Mouse (Mus musculus): ENCODE measurements around the gene Slit2.

The Slit2 gene

GRCm38 (mm10) chr5:48050637-48051314 lies 67.8 kb downstream of the Slit2 start:
- in situ Hi-C loops (cut with MboI, MseI), result no loop called here

GRCm38 (mm10) chr5:48058612-48059011 lies 75.7 kb downstream of the Slit2 start:
- in situ Hi-C loops (cut with MboI, MseI), result no loop called here

GRCm38 (mm10) chr5:48060715-48061114 lies 77.8 kb downstream of the Slit2 start:
- in situ Hi-C loops (cut with MboI, MseI), result no loop called here

GRCm38 (mm10) chr5:48078730-48079129 lies 95.8 kb downstream of the Slit2 start:
- in situ Hi-C loops (cut with MboI, MseI), result no loop called here

- in situ Hi-C loops (cut with MboI, MseI), result no loop called here
These were observed 98.4 kb downstream of the Slit2 start for GRCm38 (mm10) chr5:48081223-48081881.

DNA sequence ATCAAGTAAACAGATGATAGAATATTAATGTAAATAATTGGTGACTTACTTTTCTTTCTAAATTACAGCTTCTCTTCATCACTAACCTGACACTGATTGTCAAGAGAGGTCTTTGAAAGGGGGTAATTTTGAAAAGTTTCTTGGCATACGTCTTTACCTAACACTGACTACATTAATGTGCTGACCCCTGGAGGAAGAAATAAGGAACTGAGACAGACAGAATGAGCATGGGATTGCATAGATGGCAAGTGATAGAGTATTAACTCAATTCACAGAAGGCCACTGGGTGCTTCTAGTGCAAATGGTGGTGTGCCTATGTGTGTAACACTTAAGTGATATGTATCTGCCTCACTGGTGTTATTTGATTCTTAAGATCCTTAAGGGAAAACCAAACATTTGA lies 130.5 kb downstream of the Slit2 start:
- in situ Hi-C loops (cut with MboI, MseI), result no loop called here

GRCm38 (mm10) chr5:48114969-48115537 lies 132.1 kb downstream of the Slit2 start:
- in situ Hi-C loops (cut with MboI, MseI), result no loop called here

DNA sequence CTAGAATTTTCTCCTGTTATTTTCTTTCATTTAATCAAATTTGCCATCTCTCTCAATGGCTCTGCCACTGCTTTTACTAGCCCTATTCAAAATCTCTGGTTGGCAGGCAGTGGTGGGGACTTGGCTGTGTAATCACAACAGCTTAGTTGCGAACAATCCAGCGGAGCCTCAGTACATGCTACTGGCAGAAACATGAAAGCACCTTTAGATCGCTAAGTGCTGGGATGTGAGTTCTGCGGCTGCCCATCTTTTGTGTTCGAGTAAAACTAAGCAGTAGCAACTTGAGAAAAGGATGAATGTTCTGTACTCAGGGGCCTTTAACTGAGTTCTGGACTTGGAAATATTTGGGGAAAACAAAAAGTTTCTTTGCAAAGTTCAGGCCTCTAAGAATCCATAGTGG lies 139.7 kb downstream of the Slit2 start:
- in situ Hi-C loops (cut with MboI, MseI), result no loop called here

DNA sequence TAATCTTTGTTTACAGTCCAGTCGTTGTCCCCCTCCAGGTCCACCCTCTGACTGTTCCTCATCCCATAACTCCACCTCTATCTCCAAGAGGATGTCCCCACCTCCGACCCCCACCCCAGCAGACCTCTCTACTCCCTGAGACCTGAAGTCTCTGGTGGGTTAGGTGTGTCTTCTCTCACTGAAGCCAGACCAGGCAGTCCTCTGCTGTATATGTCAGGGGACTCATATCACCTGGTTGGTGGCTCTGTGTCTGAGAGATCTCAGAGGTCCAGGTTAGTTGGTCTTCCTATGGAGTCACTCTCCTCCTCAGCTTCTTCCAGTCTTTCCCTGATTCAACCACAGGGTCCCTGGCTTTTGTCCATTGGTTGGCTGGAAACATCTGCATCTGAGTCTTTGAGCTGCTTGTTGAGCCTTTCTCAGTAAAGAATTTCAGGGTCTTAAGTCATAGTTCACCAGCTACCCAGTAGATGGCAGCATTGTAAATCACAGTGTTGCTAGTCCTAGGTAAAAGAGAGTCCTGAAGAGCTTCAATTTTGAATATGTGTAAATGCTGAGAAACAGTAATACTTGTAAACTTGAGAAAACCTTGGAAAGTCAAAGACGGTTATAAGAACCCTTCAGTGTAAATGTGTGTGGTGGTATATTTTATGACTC lies 143.0 kb downstream of the Slit2 start:
- in situ Hi-C loops (cut with MboI, MseI), result no loop called here

DNA sequence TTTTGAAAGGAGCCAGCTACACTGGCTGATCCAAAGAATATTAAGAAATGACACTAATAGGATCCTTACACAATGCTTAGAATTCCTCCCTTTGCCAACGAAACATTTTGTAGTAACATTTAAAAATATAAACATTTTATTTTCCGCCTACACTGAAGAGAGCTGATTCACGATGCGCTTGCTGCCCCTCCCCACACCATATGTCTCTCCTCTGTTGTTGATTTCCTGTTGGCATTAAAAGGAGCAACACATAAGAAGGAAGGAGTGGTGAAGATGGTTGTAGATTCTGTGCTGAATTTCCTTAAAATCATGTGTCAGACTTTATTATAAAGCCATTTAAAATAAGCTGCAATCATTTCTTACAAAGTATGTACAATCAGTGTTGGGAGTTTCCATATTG lies 147.0 kb downstream of the Slit2 start:
- in situ Hi-C loops (cut with MboI, MseI), result no loop called here

- in situ Hi-C loops (cut with MboI, MseI), result no loop called here
These were observed 153.6 kb downstream of the Slit2 start for GRCm38 (mm10) chr5:48136571-48136970.

- in situ Hi-C loops (cut with MboI, MseI), result no loop called here
These were observed 156.0 kb downstream of the Slit2 start for GRCm38 (mm10) chr5:48138849-48139487.

DNA sequence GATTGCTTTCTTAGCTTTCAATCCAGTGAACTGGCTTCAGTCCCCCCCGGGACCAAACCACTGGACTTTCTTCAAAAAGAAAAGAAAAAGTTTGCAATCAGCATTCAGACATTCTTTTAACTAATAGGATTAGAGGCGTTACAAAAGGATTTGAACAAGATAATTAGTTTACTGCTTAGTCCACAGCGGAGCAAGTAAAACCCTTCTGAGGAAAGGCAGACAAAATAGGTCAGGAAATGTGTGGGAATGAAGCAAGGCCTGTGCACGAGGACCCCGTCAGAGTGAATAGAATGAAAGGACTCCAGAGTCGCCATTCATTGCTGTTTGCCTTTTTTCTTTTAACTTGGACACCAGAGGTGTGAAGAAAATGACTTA lies 156.5 kb downstream of the Slit2 start:
- in situ Hi-C loops (cut with MboI, MseI), result no loop called here

DNA sequence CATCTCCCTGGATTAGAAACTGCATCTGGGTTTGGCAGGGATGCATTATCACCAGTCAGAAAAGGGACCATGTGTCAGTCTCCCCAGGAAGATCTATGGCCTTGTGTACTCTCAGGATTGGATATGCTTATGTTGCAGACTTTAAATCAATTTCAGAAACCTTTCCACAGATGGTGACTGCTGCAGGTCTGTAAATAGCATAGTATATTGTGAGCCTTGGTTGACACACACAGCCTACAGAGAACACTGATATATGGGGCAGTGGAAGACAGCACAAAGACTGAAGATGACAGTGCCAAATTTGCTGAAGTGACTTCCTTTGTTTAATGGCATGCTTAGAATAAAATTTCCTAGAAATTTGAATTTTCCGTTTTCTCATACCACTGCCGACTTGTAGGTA lies 163.1 kb downstream of the Slit2 start:
- in situ Hi-C loops (cut with MboI, MseI), result no loop called here

- in situ Hi-C loops (cut with MboI, MseI), result no loop called here
These were observed 177.9 kb downstream of the Slit2 start for GRCm38 (mm10) chr5:48160829-48161228.

- in situ Hi-C loops (cut with MboI, MseI), result no loop called here
These were observed 198.8 kb downstream of the Slit2 start for GRCm38 (mm10) chr5:48181646-48182302.

- in situ Hi-C loops (cut with MboI, MseI), result no loop called here
These were observed 201.4 kb downstream of the Slit2 start for GRCm38 (mm10) chr5:48184358-48184757.

DNA sequence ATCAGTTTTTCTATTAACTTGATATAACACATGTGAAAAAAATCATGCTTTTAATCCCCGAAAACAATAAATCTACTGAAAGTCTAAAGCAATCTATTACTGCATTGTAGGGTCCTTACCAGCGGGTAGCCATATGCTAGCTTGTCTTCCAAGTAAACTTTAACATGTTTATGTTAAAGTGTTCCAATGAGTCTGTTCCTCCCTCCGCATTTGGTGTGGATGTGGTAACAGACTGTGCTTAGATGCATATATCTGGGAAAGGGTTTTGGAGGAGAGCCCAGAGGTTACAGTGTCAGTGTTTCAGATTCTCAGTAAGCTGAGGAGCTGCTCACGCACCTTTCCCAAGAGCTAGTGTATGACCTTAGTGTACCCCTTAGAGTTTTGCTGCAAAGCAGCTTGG lies 204.9 kb downstream of the Slit2 start:
- in situ Hi-C loops (cut with MboI, MseI), result no loop called here

DNA sequence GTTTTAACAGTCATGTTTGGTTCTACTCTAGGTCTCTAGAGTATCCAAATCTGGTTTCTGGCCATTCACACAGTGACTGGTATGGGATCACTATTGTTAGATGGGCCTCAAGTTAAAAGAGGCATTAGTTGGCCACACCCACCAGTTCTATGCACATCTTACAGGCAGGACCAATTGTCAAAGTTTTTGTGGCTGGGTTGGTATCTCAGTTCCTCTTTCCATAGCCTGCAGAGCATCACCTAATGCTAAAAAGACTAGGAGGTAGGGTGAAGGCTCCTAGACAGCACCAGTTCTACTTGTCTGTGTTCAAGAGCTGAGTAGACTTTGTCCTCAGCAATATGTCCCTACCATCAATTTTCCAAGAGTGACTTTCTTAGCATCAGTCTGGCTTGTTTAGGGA lies 216.4 kb downstream of the Slit2 start:
- in situ Hi-C loops (cut with MboI, MseI), result no loop called here

GRCm38 (mm10) chr5:48215248-48215647 lies 232.3 kb downstream of the Slit2 start:
- in situ Hi-C loops (cut with MboI, MseI), result no loop called here

DNA sequence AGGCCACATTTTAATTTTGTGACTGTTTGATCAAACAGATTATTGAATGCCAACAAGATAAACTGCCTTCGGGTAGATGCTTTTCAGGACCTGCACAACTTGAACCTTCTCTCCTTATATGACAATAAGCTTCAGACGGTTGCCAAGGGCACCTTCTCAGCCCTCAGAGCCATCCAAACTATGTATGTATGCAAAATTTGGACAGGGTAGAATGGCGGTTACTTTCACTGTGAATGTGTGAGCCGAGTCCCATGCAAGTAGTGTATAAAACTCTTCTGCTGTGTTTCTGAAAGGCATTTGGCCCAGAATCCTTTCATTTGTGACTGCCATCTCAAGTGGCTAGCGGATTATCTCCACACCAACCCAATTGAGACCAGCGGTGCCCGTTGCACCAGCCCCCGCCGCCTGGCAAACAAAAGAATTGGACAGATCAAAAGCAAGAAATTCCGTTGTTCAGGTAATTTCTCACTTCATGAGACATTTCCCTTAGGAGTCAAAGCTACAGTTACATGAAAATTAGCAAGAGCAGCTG lies 236.8 kb downstream of the Slit2 start:
- in situ Hi-C loops (cut with MboI, MseI), result no loop called here

Measured in T-helper 2 cell (primary cell).